Mouse (Mus musculus): ENCODE measurements around the gene Smco4.

Smco4 gene

GRCm38 (mm10) chr9:15509363-15509762 is 16.1 kb downstream of the Smco4 start:
- DNase-seq, result no peak

GRCm38 (mm10) chr9:15510557-15511310 is 17.5 kb downstream of the Smco4 start:
- DNase-seq, result peak; percentile 36 to 59

- DNase-seq, result peak in 1 of 2 experiments; percentile 52
These were observed 19.7 kb downstream of the Smco4 start for GRCm38 (mm10) chr9:15512918-15513317.

- DNase-seq, result no peak
These were observed 22.8 kb downstream of the Smco4 start for GRCm38 (mm10) chr9:15516007-15516406.

- no peak for DNase-seq
These were observed 24.7 kb downstream of the Smco4 start for GRCm38 (mm10) chr9:15517979-15518378.

- DNase-seq, result no peak
These were observed 29.1 kb downstream of the Smco4 start for GRCm38 (mm10) chr9:15522348-15522747.

GRCm38 (mm10) chr9:15522887-15523286 is 29.7 kb downstream of the Smco4 start:
- no peak for DNase-seq

GRCm38 (mm10) chr9:15523646-15524045 is 30.4 kb downstream of the Smco4 start:
- DNase-seq, result no peak

- DNase-seq, result no peak
These were observed 32.0 kb downstream of the Smco4 start for GRCm38 (mm10) chr9:15525246-15525645.

GRCm38 (mm10) chr9:15526539-15526938 is 33.3 kb downstream of the Smco4 start:
- DNase-seq, result no peak

- no peak for DNase-seq
These were observed 34.6 kb downstream of the Smco4 start for GRCm38 (mm10) chr9:15527846-15528245.

GRCm38 (mm10) chr9:15528368-15528767 is 35.1 kb downstream of the Smco4 start:
- DNase-seq, result no peak

- peak; percentile 72 to 80 for DNase-seq
These were observed 36.2 kb downstream of the Smco4 start for GRCm38 (mm10) chr9:15529275-15529964.

GRCm38 (mm10) chr9:15529965-15530320 is 36.7 kb downstream of the Smco4 start:
- DNase-seq, result no peak

GRCm38 (mm10) chr9:15531204-15531603 is 38.0 kb downstream of the Smco4 start:
- no peak for DNase-seq

- DNase-seq, result no peak
These were observed 40.3 kb downstream of the Smco4 start for GRCm38 (mm10) chr9:15533336-15534070.

GRCm38 (mm10) chr9:15534110-15534509 is 40.9 kb downstream of the Smco4 start:
- DNase-seq, result no peak

GRCm38 (mm10) chr9:15535418-15535817 is 42.2 kb downstream of the Smco4 start:
- no peak for DNase-seq

GRCm38 (mm10) chr9:15536861-15537426 is 43.7 kb downstream of the Smco4 start:
- no peak for DNase-seq

- DNase-seq, result no peak
These were observed 44.3 kb downstream of the Smco4 start for GRCm38 (mm10) chr9:15537455-15538048.

- no peak for DNase-seq
These were observed 45.8 kb downstream of the Smco4 start for GRCm38 (mm10) chr9:15538979-15539533.

- no peak for DNase-seq
These were observed 48.6 kb downstream of the Smco4 start for GRCm38 (mm10) chr9:15541735-15542354.
